Mouse (Mus musculus) lung, postnatal 0 days (tissue): Measurements from ENCODE around the gene Nabp1.

Experiments
- CTCF ChIP-seq: IDR thresholded peaks from 2 replicates; pipeline ENCODE4 v1.5.1; 2016; ENCODE audit warnings: antibody characterized with exemption, mild to moderate bottlenecking
- EP300 ChIP-seq: IDR thresholded peaks from 2 replicates; pipeline ENCODE4 v1.6.1; 2016; ENCODE audit warnings: antibody characterized with exemption, mild to moderate bottlenecking, control low read depth

DNA sequence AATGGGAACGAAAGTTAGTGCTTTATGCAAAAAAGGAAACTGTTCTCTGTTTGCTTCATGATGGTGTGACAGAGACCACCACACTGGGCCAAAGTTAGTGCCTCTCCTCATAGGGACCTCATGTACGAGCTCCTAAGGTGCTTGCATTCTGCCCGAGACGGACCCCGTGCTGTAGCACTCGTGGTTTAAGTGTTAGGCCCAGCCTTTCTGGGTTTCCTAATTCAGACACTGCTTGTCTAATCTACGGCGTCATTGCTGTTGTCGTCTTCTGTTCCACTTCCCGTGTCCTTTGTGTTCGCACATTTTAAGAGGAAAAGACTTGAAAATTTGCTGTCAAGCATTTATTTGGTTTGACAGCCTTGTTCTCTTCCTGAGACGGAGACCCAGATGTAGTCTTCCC lies 23.0 kb upstream of the Nabp1 start:
- TF ChIP-seq CTCF, result no peak
- no peak for TF ChIP-seq EP300
